Mouse (Mus musculus) lung, postnatal 0 days (tissue): ENCODE measurements at regions not wholly inside any gene's neighbourhood (a gene's known extent, or its start where the extent isn't known, plus 50 kb on each side); places are given as distances from the start of the nearest gene placed in this dataset.

ENCODE experiments used
- CTCF ChIP-seq: IDR thresholded peaks from 2 replicates; pipeline ENCODE4 v1.5.1; 2016; ENCODE audit warnings: antibody characterized with exemption, mild to moderate bottlenecking
- EP300 ChIP-seq: IDR thresholded peaks from 2 replicates; pipeline ENCODE4 v1.6.1; 2016; ENCODE audit warnings: antibody characterized with exemption, mild to moderate bottlenecking, control low read depth

GRCm38 (mm10) chr13:97617511-97618189 is 142.8 kb downstream of the Gm10260 start:
- TF ChIP-seq CTCF: no peak
- no peak for TF ChIP-seq EP300
